Mouse (Mus musculus): Measurements from ENCODE around the gene Dnase1l1. TPM values are rescaled to one million over a fixed set of nuclear protein-coding genes. Genes with fewer than 3 reads are reported as not detected.

Dnase1l1 gene
- polyA plus RNA-seq, 1 experiment from 2014 or later = 4.5 TPM

DNA sequence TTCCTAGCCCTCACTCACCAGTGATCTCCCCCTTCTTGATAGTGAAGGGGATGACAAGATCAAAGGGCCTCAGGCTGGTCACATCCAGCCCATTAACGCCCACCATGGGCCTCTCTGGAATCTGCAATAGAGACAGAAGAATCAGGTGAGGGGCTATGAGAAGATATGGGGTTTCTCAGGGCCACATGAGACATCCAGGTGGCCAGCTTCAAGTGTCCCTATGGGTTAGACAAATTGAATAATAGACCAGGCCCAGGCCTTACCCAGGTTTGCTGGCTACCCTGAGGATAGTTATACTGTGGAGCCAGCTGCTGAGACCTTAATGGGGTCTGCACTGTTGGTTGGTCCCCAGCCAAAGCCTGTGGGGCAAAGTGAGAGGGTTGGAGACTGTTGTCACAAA, 52.1 kb downstream of the Dnase1l1 start:
- ATAC-seq (ENCODE audit: low FRiP score) (no peak), DNase-seq (ENCODE audit: low spot score) (no peak)
- Histone ChIP-seq H3K9ac (ENCODE audit: low read depth, low read length) (no peak overlapping the region), H3K4me1 (replicated peaks; ENCODE audit: control insufficient read depth, insufficient read depth, low read length) (no peaks in the 10 kb centered on the region), H3K36me3 (ENCODE audit: control insufficient read depth, insufficient read depth, low read length) (peaks cover 6% of the 10 kb centered on the region), H3K9me3 (ENCODE audit: control insufficient read depth, low read length) (no peaks in the 10 kb centered on the region), H3K4me2 (replicated peaks; ENCODE audit: low read depth, low read length) (no peak overlapping the region), H3K27me3 (ENCODE audit: control insufficient read depth, insufficient read depth, low read length) (no peaks in the 10 kb centered on the region), H3K27ac (ENCODE audit: low read depth, low read length) (no peak overlapping the region), H3K4me3 (ENCODE audit: low read depth, low read length) (no peak overlapping the region)
- WGBS = 88% methylated on average over 1 of the region's 1 CpGs

Other genes starting within 250 kb of the Dnase1l1 start
- not detected in 2 replicates for gene Opn1mw, start 154.9 kb downstream of the Dnase1l1 start, polyA plus RNA-seq (2014; fragmentation: Nextera tagmentation; extraction: Ambion mirVana)
- gene Mecp2, start 147.0 kb downstream of the Dnase1l1 start, polyA plus RNA-seq (2014; fragmentation: Nextera tagmentation; extraction: Ambion mirVana) = 14.4 and 15.8 TPM in 2 replicates
- not detected in 2 replicates for gene Tex28, start 114.5 kb downstream of the Dnase1l1 start, polyA plus RNA-seq (2014; fragmentation: Nextera tagmentation; extraction: Ambion mirVana)
- gene Tktl1, start 105.1 kb downstream of the Dnase1l1 start, polyA plus RNA-seq (2014; fragmentation: Nextera tagmentation; extraction: Ambion mirVana) = 0.20 TPM in 1 of 2 replicates, not detected in the other
- 181 and 196 TPM in 2 replicates for gene Flna, start 32.5 kb downstream of the Dnase1l1 start, polyA plus RNA-seq (2014; fragmentation: Nextera tagmentation; extraction: Ambion mirVana)
- gene Emd, start 27.6 kb downstream of the Dnase1l1 start, polyA plus RNA-seq (2014; fragmentation: Nextera tagmentation; extraction: Ambion mirVana) = 22.6 and 27.4 TPM in 2 replicates
- 724 and 770 TPM in 2 replicates for gene Rpl10, start 11.5 kb downstream of the Dnase1l1 start, polyA plus RNA-seq (2014; fragmentation: Nextera tagmentation; extraction: Ambion mirVana)
- gene Taz, start 425 bp downstream of the Dnase1l1 start, polyA plus RNA-seq (2014; fragmentation: Nextera tagmentation; extraction: Ambion mirVana) = 57.0 and 58.3 TPM in 2 replicates
- 91.7 and 121 TPM in 2 replicates for gene Atp6ap1, start 14.8 kb upstream of the Dnase1l1 start, polyA plus RNA-seq (2014; fragmentation: Nextera tagmentation; extraction: Ambion mirVana)
- gene Gdi1, start 22.7 kb upstream of the Dnase1l1 start, polyA plus RNA-seq (2014; fragmentation: Nextera tagmentation; extraction: Ambion mirVana) = 490 and 535 TPM in 2 replicates
- 60.6 and 67.3 TPM in 2 replicates for gene Fam50a, start 30.7 kb upstream of the Dnase1l1 start, polyA plus RNA-seq (2014; fragmentation: Nextera tagmentation; extraction: Ambion mirVana)
- 19.2 and 22.3 TPM in 2 replicates for gene Plxna3, start 46.7 kb upstream of the Dnase1l1 start, polyA plus RNA-seq (2014; fragmentation: Nextera tagmentation; extraction: Ambion mirVana)
- 103 and 105 TPM in 2 replicates for gene Lage3, start 71.3 kb upstream of the Dnase1l1 start, polyA plus RNA-seq (2014; fragmentation: Nextera tagmentation; extraction: Ambion mirVana)
- 68.6 and 69.9 TPM in 2 replicates for gene Ubl4a, start 90.9 kb upstream of the Dnase1l1 start, polyA plus RNA-seq (2014; fragmentation: Nextera tagmentation; extraction: Ambion mirVana)
- 7.4 and 7.7 TPM in 2 replicates for gene Slc10a3, start 91.0 kb upstream of the Dnase1l1 start, polyA plus RNA-seq (2014; fragmentation: Nextera tagmentation; extraction: Ambion mirVana)
- gene Fam3a, start 110.9 kb upstream of the Dnase1l1 start, polyA plus RNA-seq (2014; fragmentation: Nextera tagmentation; extraction: Ambion mirVana) = 26.9 and 29.0 TPM in 2 replicates
- 21.7 and 25.4 TPM in 2 replicates for gene Ikbkg, start 111.0 kb upstream of the Dnase1l1 start, polyA plus RNA-seq (2014; fragmentation: Nextera tagmentation; extraction: Ambion mirVana)
- gene G6pdx, start 146.9 kb upstream of the Dnase1l1 start, polyA plus RNA-seq (2014; fragmentation: Nextera tagmentation; extraction: Ambion mirVana) = 54.9 and 56.5 TPM in 2 replicates
- not detected in 2 replicates for gene Gm6880, start 199.1 kb upstream of the Dnase1l1 start, polyA plus RNA-seq (2014; fragmentation: Nextera tagmentation; extraction: Ambion mirVana)